Mouse (Mus musculus) layer of hippocampus, postnatal 14 days (tissue): ENCODE data around the gene Ppp6r1. TPM values are rescaled to one million over a fixed set of nuclear protein-coding genes. Genes with fewer than 3 reads are reported as not detected.

Experiments used
- DNase-seq, 2 experiments: peaks; one replicate each; pipeline ENCODE4 v3.0.0; 2021 to 2022; ENCODE audit warnings: low spot score in 2 of 2, mixed read lengths in 1 of 2
- long read RNA-seq, 2 experiments: library from polyadenylated mRNA; stranded (forward); transcript quantifications; one replicate each; pipeline ENCODE4 v2.0.0; 2021
- total RNA-seq, 2 experiments: library from RNA; stranded (reverse); gene quantifications; 2 replicates each; pipeline ENCODE4 v1.2.3; 2021

The Ppp6r1 gene
- 100 to 1,000 TPM; 140 TPM for total RNA-seq
- long read RNA-seq, experiment 1, transcript Ppp6r1-201 (24 exons, 3,862 nt): major isoform, 66 of 92 reads
- long read RNA-seq, experiment 1, partial matches to known transcripts: 7 of 92 reads
- long read RNA-seq, experiment 1, other reads (novel, unspliced or antisense): 19 of 92 reads
- long read RNA-seq, experiment 2, transcript Ppp6r1-201 (24 exons, 3,862 nt): major isoform, 62 of 98 reads
- long read RNA-seq, experiment 2, partial matches to known transcripts: 12 of 98 reads
- long read RNA-seq, experiment 2, other reads (novel, unspliced or antisense): 24 of 98 reads

DNA sequence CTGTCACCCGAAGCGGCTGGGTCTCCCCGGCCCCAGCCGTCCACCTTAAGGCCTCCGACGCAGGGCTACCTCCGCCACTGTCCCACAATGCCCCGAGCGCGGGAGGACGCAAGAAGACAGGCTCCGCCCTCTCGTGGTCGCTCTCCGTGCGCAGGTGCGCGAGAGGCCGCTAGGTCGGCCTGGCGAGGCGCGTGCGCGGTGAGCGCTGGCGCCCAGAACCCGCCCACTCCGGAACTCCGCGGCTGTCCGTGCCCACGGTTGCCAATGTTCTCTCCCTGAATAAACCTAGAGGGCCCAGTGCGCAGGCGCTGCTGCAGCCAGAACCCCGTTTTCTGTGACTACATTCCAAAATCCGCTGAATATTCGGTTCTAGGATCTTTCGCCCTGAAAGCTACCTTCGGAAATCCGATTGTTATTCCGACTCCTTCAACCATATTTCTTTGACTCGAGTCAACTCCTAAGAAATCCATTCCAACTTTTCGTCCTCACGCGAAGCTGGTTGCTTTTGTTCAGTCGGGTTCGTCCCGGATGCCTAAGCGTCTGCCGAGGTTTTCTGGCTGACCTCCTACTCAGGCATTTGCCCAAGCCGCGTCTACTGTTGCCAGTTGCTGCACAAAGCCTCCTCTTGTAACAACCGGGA, at the start of gene Ppp6r1:
Gene Ppp6r1, minus strand, starts transcription at position 108 of the 640 bp plus-strand sequence.
- peak; percentile 97 to 98 for DNase-seq

DNA sequence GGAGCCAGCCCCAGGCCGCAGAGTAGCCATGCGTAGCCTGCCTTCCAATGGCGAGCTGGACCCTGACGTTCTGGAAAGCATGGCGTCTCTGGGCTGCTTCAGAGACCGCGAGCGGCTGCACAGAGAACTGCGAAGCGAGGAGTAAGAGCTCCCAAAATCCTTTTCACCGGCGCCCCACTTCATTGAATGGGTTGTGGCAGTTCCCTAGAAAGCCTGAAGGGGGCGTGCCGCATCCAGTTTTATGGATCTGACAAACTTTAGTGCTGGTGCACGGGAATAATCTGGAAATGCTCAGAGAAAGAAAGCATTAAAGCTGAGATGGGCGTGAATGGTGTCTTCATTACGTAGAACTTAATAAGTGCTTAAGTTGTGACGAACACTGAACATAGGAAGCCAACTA, 46.3 kb upstream of the Ppp6r1 start:
- no peak for DNase-seq

DNA sequence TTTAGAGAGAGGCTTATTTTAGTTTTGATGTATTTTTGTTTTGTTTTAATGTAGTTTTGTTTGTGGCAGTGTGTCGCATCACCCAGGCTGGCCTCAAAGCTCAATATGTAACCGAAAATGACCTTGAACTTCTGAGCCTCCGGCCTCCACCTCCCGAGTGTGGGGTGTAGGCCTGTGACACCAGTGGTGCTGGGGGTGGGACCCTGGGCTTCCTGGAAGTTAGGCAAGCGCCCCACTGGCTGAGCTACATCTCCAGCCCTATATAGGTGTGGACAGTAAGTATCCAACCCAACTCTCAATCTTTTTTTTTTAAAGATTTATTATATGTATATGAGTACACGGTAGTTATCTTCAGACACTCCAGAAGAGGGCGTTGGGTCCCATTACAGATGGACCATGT, 44.4 kb upstream of the Ppp6r1 start:
- no peak for DNase-seq

DNA sequence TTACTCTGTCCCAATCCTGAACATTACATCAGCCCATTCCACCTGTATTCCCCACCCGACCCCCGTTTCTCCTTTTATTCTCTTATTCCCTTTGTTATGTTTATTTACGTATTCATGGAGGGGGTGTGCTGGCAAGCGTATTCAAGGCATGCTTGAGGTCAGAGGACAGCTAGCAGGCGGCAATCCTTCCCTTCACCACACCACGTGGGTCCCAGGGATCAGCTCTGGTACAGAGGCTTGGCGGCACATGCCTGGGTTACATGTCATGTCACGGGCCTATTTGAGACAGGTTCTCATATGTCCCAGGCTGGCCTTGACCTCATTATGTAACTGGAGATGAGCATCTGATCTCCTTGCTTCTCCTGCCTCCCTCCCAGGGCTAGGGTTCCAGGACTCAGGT, 43.5 kb upstream of the Ppp6r1 start:
- no peak for DNase-seq

DNA sequence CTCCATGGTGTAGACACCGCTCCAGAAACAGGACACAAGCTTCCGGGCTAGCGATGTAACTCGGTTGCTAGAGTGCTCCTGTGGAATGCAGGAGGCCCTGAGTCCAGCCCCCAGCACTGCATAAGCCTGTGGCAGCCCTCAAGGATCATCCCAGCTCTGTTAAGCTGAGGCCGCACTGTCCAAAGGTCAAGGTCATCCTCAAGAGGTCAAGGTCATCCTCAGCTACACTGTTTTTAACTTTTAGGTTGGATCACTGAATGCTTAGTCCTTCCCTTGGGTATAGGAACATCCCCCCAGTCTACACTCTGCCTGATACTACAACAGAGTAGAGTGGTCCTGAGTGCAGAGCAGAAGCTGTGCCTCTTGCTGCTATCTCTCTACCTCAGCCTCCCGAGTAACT, 34.2 kb upstream of the Ppp6r1 start:
- no peak for DNase-seq

DNA sequence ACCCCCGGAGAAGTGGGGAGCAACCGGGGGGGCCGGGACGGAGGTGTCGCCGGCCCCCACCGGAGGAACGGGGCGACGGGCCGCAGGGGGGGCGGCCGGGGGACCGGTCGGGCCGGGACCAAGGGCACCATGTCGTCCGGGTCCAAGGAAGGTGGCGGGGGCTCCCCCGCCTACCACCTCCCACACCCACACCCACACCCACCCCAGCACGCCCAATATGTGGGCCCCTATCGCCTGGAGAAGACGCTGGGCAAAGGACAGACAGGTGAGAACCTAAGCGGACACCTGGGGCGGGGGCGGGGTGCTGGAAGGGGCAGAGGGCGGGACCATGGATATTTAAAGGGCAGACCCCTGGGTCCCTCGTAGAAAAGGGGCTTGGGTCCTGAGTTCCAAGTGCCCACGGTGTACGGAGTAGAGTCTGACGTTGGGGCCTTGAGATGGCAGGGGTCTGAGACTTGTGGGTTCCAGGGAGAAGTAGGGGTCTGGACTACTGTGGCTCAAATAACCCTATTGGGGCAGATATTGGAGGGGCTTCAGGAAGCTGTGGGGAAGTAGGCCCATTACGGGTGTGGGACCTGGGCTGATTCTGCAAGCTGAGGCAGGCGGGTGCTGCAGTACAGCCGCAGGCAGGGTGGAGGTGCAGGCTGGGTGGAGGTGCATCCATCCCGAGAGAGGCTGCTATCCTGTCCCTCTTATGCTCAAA, 32.3 kb upstream of the Ppp6r1 start:
- no peak for DNase-seq

DNA sequence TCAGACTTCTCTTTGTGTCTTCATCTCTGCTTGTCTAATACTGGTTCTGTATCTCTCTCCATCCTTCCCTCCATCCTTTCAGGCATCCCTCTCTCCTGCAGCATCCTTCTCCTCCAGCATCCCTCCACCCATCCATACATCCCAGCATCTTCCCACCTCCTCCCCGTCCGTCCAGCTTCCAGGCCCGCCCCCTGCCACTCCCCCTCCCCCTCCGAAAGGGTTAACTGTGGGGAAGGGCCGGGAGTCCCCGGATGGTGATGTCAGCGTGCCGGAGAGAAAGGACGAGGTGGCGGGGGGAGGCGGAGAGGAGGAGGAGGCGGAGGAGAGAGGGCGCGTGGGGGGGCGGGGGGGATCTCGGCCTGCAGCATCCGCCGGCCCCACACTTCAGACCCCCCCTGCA, 31.6 kb upstream of the Ppp6r1 start, which contains the start of gene Brsk1:
Gene Brsk1, plus strand, starts transcription at position 218 of the 400 bp plus-strand sequence.
- peak; percentile 80 to 90 for DNase-seq

DNA sequence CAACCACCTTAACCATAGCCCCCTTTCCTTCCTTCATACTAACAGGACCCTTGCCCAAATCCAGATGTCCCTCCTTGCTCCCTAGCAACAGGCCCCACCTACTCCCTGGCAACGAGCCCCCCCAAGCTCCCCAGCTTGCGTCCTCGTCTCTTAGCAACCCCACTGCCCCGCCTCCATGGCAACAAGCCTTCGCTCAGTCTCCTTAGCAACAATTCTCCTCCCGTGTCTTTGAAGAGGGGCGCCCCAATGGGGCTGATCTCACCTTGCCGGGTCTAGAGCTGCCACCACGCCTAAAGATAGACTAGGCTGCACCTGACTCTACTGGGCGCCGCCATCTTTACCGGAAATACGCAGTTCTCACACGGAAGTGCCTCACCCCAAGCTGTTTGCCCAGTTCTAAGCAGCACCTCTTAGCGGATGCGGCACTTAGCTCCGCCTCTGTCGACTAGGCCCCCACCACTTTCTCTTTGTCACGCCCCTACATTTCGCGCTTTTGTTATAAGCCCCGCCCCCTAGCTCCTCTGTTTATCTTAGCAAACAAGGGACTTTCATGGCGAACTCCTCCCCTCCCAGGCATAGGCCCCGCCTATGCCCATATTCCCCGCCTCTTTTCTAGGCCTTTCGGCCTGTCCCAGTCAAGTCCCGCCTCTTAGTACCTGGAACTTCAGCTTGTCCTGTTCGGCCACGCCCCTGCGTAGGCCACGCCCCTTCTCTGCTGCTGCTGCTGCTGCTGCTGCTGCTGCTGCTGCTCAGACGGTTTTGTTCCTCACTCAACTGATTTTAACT, 26.0 kb upstream of the Ppp6r1 start, which contains the start of gene Hspbp1:
Gene Hspbp1, minus strand, starts transcription at position 437 of the 786 bp plus-strand sequence.
- DNase-seq: peak; percentile 91

DNA sequence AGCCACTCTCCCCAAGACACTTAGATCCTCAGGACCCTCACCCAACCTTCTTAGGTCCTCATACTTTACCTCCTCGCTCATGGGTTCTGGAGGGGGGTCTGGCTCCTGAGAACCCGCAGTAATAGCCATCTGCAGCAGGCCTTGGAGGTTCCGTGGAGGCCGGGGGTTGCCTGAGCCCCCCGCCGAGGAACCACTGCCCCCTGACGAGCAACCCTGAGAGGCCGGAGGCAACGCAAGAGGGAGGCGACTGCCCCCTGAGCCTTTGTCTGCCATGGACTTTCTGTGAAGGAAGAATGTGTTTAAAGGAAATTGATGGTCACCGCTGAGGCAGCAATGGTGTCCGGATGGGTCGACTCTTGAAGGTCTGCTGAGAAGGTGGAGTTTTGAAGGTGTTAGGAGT, 25.4 kb upstream of the Ppp6r1 start:
- DNase-seq: no peak

DNA sequence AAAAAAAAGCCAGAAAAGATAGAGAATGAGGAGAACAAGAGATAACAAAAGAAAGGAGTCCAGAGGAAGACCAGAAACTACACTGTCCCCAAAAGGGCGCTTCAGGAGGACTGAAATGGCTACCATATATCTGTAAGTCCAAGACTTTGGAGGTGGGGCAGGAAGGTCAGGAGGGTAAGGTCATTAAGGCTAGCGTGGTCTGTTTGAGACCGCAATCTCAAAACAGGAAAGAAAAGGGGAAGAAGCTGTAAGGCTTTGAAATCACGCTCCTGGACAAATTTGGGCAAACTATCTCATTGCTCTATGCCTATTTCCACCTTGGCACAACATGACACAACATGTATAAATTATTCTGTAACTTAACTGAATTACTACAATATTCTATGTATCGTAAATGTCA, 24.5 kb upstream of the Ppp6r1 start:
- no peak for DNase-seq

DNA sequence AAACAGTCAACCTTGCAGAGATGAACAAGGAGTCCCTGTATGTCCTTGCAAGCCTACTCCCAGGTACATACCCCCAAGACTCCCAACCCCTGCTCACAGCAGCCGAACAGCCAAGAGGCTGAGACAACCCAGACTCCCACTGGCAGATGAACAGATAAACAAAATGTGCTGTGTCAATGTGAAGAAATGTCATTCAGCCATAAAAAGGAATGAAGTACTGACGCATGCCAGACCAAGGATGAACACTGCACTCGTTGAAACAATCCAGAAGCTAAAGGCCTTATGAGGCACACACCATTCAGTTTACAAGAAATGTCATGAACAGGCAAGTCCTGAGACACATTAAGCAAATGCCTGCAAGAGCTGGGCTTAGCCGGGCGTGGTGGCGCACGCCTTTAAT, 16.4 kb upstream of the Ppp6r1 start:
- no peak for DNase-seq

DNA sequence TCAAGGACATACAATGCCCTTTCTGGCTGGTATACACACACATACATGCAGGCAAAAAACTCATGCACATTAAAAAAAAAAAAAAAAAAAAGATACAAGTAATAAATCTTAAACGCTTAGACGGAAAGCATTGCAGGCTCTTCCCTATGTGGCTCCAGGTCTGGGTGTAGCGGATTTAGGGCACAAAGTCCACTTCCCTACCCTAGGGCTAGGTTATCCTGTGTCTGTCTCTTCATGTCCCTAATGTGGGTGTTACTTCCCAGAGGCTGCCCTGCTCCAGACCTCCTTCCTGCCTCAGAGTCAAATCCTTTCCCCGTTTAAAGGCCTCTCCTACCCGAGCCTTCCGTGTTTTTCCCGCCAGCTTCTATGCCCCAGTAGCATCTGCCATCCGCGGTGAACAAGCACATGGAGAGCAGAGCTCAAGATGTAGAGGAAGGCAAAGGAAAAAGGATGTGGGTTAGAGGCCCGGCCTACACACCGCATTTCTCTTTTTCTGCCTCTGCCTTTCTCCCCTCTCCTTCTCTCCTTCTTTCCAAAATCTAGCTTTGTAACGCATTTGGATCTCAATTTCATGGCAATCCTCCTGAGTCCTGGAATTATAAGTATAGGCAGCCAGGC, 15.4 kb upstream of the Ppp6r1 start:
- no peak for DNase-seq

DNA sequence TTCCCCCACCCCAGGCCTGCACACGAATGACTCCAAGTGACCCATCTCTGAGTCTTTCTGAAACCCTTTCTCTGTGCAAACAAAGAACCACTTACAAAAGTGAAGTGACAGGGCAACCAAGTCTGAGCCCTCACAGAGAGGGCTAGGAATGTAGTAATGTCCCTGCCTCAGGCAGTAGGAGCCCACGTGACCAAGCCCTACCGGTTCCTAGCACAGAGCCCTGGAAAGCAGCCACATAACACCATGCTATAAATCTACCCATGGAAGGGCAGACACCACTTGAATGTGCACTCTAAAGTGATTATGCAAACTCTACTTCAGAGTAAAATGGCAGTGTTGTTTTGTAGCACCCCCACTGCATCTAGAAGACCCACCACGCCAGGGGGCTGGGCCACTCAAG, 13.1 kb upstream of the Ppp6r1 start:
- DNase-seq: no peak

DNA sequence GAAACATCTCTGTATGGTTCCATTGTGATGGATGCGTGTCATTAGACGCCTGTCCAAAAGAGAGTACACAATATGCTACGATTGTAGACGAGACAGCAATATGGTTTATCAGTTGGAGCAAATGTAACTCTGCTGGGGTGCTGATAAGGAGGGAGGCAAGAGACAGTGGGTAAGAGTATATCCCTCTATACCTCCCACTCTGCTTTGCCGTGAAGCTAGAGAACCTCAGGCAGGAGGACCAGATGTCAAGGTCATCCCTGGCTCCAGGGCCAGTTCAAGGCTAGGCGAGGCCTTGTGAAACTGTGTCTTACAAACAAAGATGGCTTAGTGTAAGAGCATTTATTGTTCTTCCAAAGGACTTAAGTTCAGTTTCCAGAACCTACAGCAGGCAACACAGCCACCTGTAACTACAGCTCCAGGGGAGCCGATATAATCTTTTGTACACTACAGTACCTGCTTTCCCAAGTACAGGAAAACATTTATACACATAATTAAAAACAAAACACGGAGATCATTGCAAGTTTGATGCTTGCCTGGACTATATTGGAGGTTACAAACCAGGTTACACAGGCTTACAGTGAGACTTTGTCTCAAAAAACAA, 11.9 kb upstream of the Ppp6r1 start:
- no peak for DNase-seq

DNA sequence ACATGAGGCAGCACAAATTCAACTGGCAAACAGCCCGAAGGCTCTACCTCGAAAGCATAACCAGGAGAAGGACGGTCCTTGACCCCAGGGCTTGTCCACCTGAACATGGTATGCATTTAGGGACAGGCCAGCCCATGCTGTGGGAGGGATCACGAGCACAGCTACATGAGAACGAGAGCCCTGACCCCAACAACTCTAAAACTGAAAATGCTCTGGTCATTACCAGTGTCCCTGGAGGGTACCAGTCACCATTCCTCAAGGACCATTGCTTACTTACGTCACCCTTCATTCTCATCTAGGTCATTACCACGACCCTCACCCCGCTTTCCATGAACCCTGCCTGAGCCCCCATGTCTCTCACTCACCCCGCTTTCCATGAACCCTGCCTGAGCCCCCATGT, 10.3 kb upstream of the Ppp6r1 start:
- DNase-seq: no peak

DNA sequence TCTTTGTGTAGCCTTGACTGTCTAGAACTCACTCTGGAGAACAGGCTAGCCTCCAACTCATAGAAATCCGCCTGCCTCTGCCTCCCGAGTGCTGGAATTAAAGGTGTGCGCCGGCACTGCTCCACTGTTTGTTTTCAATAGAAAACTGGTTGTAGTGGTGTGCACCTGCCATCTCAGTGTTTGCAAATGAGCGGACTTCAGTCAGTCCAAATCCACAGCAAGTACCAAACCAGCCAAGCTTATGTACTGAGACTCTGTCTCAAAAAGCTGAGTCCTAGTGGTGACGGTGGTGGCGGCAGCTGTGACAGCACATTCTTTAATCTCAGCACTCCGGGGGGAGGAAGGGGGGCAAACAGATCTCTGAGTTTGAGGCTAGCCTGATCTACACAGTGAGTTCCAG, 9.7 kb upstream of the Ppp6r1 start:
- DNase-seq: no peak

DNA sequence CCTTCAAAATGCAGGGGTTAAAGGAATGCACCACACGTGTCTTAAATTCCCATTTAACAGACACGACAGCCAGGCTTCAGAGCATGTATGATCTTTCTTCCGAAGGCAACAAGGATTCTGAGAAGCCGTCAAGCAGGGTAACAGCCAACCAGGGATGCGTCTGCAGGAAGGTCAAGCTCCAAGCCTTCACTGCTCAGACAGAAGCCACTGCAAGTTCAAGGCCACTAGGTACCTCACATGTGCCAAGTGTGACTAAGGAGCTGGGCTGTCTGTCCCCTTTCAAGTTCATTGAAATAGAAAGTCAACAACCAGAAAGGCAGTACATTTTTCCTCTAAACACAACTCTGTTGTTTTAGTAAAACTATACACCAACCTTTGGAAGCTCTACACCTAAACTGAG, 8.1 kb upstream of the Ppp6r1 start:
- DNase-seq: no peak

DNA sequence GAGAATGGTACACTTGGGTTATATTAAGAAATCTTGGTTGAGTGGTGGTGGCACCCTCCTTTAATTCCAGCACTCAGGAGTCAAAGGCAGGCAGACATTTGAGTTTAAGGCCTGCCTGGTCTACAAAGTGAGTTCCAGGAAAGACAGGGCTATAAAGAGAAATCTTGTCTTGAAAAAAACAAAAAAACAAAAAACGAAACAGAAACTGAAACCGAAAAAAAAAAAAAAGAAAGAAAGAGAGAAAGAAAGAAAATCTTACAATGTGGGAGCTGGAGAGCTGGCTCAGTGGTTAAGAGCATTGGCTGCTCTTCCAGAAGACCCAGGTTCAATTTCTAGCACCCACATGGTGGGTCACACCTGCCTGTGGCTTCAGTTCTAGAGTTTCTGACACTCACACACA, 4.9 kb upstream of the Ppp6r1 start:
- DNase-seq: no peak

DNA sequence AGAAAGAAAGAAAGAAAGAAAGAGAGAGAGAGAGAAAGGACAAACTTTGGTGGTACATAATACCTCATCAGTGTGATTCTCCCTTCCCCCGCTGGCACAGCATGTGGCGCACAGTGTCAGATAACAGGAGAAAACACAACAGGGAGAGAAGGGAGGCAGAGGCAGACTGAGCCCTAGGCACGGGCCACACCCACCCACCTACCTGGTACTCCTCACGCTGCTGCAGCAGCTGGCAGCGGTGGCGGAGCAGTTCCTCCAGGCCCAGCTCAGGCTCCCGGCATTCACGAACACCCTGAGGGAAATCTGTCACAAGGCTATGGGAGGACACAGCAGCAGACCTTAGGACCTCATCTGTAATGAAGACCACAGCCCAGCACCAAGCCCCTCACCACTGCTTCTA, 4.4 kb upstream of the Ppp6r1 start:
- no peak for DNase-seq

DNA sequence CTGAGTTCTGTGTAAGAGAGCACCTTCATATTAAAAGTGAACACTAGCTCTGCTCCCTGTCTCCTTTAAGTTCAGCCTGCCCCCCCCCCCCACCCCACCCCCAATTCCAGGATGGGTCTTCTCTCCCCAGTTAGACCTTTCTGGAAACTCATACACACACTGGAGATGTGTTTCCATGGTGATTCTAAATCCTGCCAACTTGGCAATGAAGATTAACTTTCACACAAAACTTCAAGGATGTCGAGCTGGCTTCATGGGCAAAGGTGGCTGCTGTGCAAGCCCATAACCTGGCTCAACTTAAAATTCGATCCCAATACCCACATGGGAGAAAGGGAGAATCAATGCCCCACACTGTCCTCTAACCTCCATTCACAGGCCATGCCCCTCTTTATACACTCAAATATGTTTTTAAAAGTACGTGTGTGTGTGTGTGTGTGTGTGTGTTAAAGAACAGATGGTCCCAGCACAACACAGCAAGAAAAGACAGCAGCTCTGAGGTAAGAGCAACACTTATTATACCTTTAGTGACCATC, 1.2 kb upstream of the Ppp6r1 start:
- peak; percentile 12 to 68 for DNase-seq
